Mouse (Mus musculus) layer of hippocampus, adult 8-10 months (tissue): ENCODE measurements around the gene Olfr972. TPM values are rescaled to one million over a fixed set of nuclear protein-coding genes. Genes with fewer than 3 reads are reported as not detected.
"Not testable (repeated sequence)": the region's sequence is repeated elsewhere in the genome, so short reads cannot be mapped to it uniquely, and the experiment has no call there.

ENCODE experiments used
- DNase-seq, 2 experiments: peaks; one replicate each; pipeline ENCODE4 v3.0.0; 2022; ENCODE audit warnings: low spot score in 2 of 2
- total RNA-seq, 4 experiments: library from RNA; stranded (reverse); gene quantifications; 2 replicates each; pipeline ENCODE4 v1.2.4; 2022

The Olfr972 gene
- total RNA-seq, result not detected

- DNase-seq, result no peak
These were observed at the start of gene Olfr972 for GRCm38 (mm10) chr9:39866122-39866521. Olfr972 (plus strand) TSS chr9:39866422.

- DNase-seq, result not testable (repeated sequence)
These were observed 29.6 kb upstream of the Olfr972 start, which contains the start of gene Olfr971 for GRCm38 (mm10) chr9:39836576-39836975. Olfr971 (plus strand) TSS chr9:39836876.

GRCm38 (mm10) chr9:39871986-39872385, 5.8 kb downstream of the Olfr972 start:
- DNase-seq, result not testable (repeated sequence)

- DNase-seq, result not testable (repeated sequence)
These were observed 11.5 kb downstream of the Olfr972 start for GRCm38 (mm10) chr9:39877541-39878396.

- DNase-seq, result no peak
These were observed 38.9 kb downstream of the Olfr972 start for GRCm38 (mm10) chr9:39905106-39905505.

GRCm38 (mm10) chr9:39907036-39907435, 40.8 kb downstream of the Olfr972 start, which contains the start of gene Olfr229:
Olfr229 (plus strand) TSS chr9:39907336.
- DNase-seq, result no peak

GRCm38 (mm10) chr9:39909939-39910338, 43.7 kb downstream of the Olfr972 start:
- no peak for DNase-seq

Other genes starting within 250 kb of the Olfr972 start
- not detected for gene Olfr960, start 245.0 kb upstream of the Olfr972 start, total RNA-seq
- gene Olfr961, start 221.3 kb upstream of the Olfr972 start, total RNA-seq, result not detected
- gene Olfr963, start 199.2 kb upstream of the Olfr972 start, total RNA-seq, result not detected
- gene Olfr149, start 159.3 kb upstream of the Olfr972 start, total RNA-seq, result not detected
- gene Olfr965, start 155.1 kb upstream of the Olfr972 start, total RNA-seq, result not detected
- gene Olfr150, start 135.4 kb upstream of the Olfr972 start, total RNA-seq, result not detected
- gene Olfr967, start 120.2 kb upstream of the Olfr972 start, total RNA-seq, result not detected
- not detected for gene Olfr968, start 83.2 kb upstream of the Olfr972 start, total RNA-seq
- not detected for gene Olfr969, start 75.5 kb upstream of the Olfr972 start, total RNA-seq
- not detected for gene Olfr970, start 57.6 kb upstream of the Olfr972 start, total RNA-seq
- gene Olfr971, start 29.5 kb upstream of the Olfr972 start, total RNA-seq, result not detected
- not detected for gene Olfr229, start 40.9 kb downstream of the Olfr972 start, total RNA-seq
- not detected for gene Olfr974, start 71.1 kb downstream of the Olfr972 start, total RNA-seq
- gene Olfr975, start 85.6 kb downstream of the Olfr972 start, total RNA-seq, result not detected
- not detected for gene Olfr976, start 94.7 kb downstream of the Olfr972 start, total RNA-seq
- gene Olfr978, start 125.7 kb downstream of the Olfr972 start, total RNA-seq, result not detected
- not detected for gene Olfr979, start 137.0 kb downstream of the Olfr972 start, total RNA-seq
- not detected for gene Olfr980, start 143.2 kb downstream of the Olfr972 start, total RNA-seq
- not detected for gene Olfr981, start 155.0 kb downstream of the Olfr972 start, total RNA-seq
- gene Olfr982, start 207.4 kb downstream of the Olfr972 start, total RNA-seq, result not detected
- not detected for gene Olfr983, start 227.2 kb downstream of the Olfr972 start, total RNA-seq
- under 1 TPM in 1 of 4 experiments, not detected in 3; 0.06 TPM for gene Olfr984, start 247.8 kb downstream of the Olfr972 start, total RNA-seq